ENCODE assay signal across 8 mouse cellular contexts in the genomic region with DNA sequence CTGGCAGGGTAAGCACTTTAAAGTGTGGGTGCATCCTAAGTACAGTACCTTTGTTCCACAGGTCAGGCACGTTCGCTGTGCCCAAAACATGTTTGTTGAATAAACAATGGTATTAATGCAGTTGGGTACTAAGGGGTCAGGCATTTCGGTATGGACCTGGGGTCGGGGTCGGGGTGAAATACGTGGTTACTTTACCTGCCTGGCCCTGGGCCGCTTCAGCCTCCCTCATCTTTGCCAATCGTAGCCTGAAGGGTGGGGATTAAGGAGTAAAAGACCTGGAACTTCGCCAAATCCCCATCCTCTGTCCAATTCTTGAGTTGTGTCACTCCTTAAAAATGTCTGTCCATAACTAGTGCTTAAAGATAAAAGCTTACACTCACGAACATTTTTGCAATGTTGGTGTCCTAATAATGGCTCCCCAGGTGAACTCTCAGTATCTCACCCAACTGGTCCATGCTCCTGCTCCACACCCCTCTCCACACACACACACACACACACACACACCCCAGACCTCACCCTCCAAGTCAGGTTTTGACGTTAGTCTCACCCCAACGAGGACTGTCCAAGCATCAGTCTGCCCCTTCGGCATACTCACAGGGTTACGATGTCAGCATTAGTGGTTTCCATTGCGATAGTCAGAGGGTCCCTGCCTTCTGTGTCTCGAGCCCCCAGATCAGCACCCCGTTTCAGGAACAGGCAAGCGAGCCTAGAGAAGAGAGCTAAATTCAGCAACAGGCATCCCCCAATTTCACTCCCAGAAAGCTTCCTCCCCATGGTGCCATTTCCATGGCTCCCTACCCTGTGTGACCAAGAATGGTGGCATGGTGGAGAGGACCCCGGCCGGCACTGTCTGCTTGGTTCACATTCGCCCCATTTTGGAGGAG. TPM values are rescaled to one million over a fixed set of nuclear protein-coding genes. Genes with fewer than 3 reads are reported as not detected.
DNase-seq lines count a peak whose midpoint lies in the region; ATAC-seq and TF ChIP-seq lines count a peak whose summit lies in the region.

No protein-coding gene starts in this region.

- no peak for TF ChIP-seq CTCF in thymus, adult 2 months (IDR thresholded peaks at IDR 0.05; ENCODE audit: borderline replicate concordance, control insufficient read depth, extremely low read depth, insufficient read depth, low read length, poor library complexity)

- peak overlapping the region; percentile 10; the same call in 1 of the 2 replicates for H3K27ac ChIP-seq in thymus, adult 2 months (ENCODE audit: control insufficient read depth, insufficient read depth, low read length)
- H3K27ac ChIP-seq in liver, embryonic 12.5 days, result peak overlapping the region; percentile 87; the same call in 1 of the 2 replicates

- peaks cover 91% of the 10 kb centered on the region for H3K4me1 ChIP-seq in erythroblast, embryonic 14.5 days (ENCODE audit: control insufficient read depth)
- H3K4me1 ChIP-seq in thymus, adult 2 months (replicated peaks; ENCODE audit: control insufficient read depth, insufficient read depth, low read length), result peaks cover 19% of the 10 kb centered on the region
- H3K4me1 ChIP-seq in liver, embryonic 12.5 days, result peaks cover 89% of the 10 kb centered on the region

- H3K4me3 ChIP-seq in erythroblast, embryonic 14.5 days (replicated peaks), result peak overlapping the region; percentile 66
- 0 out of 2 replicates have a peak overlapping the region, but pooled peaks have one; percentile 39 for H3K4me3 ChIP-seq in thymus, adult 2 months (ENCODE audit: control insufficient read depth, insufficient read depth, low read length)
- peak overlapping the region; percentile 65 for H3K4me3 ChIP-seq in liver, embryonic 12.5 days

- TF ChIP-seq POLR2A in thymus, adult 2 months (IDR thresholded peaks at IDR 0.05; ENCODE audit: control insufficient read depth, extremely low read depth, insufficient read depth, low read length, poor library complexity), result no peak

- H3K9me3 ChIP-seq in erythroblast, embryonic 14.5 days (ENCODE audit: control insufficient read depth, low read length), result no peaks in the 10 kb centered on the region
- H3K9me3 ChIP-seq in liver, embryonic 12.5 days (replicated peaks), result no peaks in the 10 kb centered on the region

- peak overlapping the region; percentile 73 for H3K9ac ChIP-seq in liver, embryonic 12.5 days

- peaks cover 13% of the 10 kb centered on the region for H3K27me3 ChIP-seq in erythroblast, embryonic 14.5 days (ENCODE audit: control insufficient read depth)
- no peaks in the 10 kb centered on the region for H3K27me3 ChIP-seq in thymus, adult 2 months (ENCODE audit: control insufficient read depth, insufficient read depth, low read length)
- H3K27me3 ChIP-seq in liver, embryonic 12.5 days (replicated peaks), result no peaks in the 10 kb centered on the region

- H3K36me3 ChIP-seq in erythroblast, embryonic 14.5 days (ENCODE audit: control insufficient read depth), result no peaks in the 10 kb centered on the region
- H3K36me3 ChIP-seq in thymus, adult 2 months (ENCODE audit: control insufficient read depth, insufficient read depth, low read length), result peaks cover 38% of the 10 kb centered on the region
- no peaks in the 10 kb centered on the region for H3K36me3 ChIP-seq in liver, embryonic 12.5 days

- H3K4me2 ChIP-seq in liver, embryonic 12.5 days, result peak overlapping the region; percentile 96

- DNase-seq in thymus, adult 2 months, result no peak
- no peak for DNase-seq in thymus, postnatal 0 days (ENCODE audit: low spot score)
- no peak for DNase-seq in cerebellum, adult 11 months
- DNase-seq in adrenal gland, adult 8-10 months, result no peak

- no peak for ATAC-seq in erythroblast, adult 5-6 weeks (replicated peaks; ENCODE audit: low FRiP score, poor library complexity, severe bottlenecking)
- no peak for ATAC-seq in liver, embryonic 12.5 days
- no peak for ATAC-seq in CD4-positive, CD25-positive, alpha-beta regulatory T cell, adult 4 months

- 89% methylated on average over 21 of the region's 21 CpGs for WGBS in thymus, adult 2 months
- WGBS in liver, embryonic 12.5 days (ENCODE audit: insufficient replicate concordance), result 70% methylated on average over 21 of the region's 21 CpGs

RNA-seq across cellular contexts. Expression of a gene that starts 0.8 kb away (rescaled TPM):
- 0.02 and 0.08 TPM in 2 replicates for polyA plus RNA-seq in erythroblast, embryonic 14.5 days (2012)
- 1.3 and 2.1 TPM in 2 replicates for total RNA-seq in erythroblast, adult 5-6 weeks (2015; ENCODE audit: low replicate concordance)
- total RNA-seq in erythroblast, adult 5-6 weeks (2017; ENCODE audit: low replicate concordance), result 0.42 and 0.77 TPM in 2 replicates
- 6.2 and 8.0 TPM in 2 replicates for polyA plus RNA-seq in thymus, adult 2 months (2012; rRNA removed)
- 1.7 and 2.3 TPM in 2 replicates for polyA plus RNA-seq in thymus, postnatal 0 days (2015; fragmentation: Nextera tagmentation; extraction: Ambion mirVana)
- polyA plus RNA-seq in liver, embryonic 12.5 days (2016; fragmentation: Nextera tagmentation; extraction: Ambion mirVana), result 1.3 TPM in 2 replicates
- polyA plus RNA-seq in CD4-positive, CD25-positive, alpha-beta regulatory T cell, adult 4 months (2017; shearing (Covaris generic)), result 1 to 10 TPM in 1 of 2 experiments, not detected in 1; 1.1 TPM
- total RNA-seq in adrenal gland, adult 8-10 months (2022), result 1 to 10 TPM; 4.3 to 6.2 (median 5.5) TPM

RNA-seq across cellular contexts. Expression of a gene that starts 4.2 kb away (rescaled TPM):
- not detected in 2 replicates for polyA plus RNA-seq in erythroblast, embryonic 14.5 days (2012)
- total RNA-seq in erythroblast, adult 5-6 weeks (2015; ENCODE audit: low replicate concordance), result not detected in 2 replicates
- total RNA-seq in erythroblast, adult 5-6 weeks (2017; ENCODE audit: low replicate concordance), result not detected in 2 replicates
- polyA plus RNA-seq in thymus, adult 2 months (2012; rRNA removed), result not detected in 2 replicates
- polyA plus RNA-seq in thymus, postnatal 0 days (2015; fragmentation: Nextera tagmentation; extraction: Ambion mirVana), result not detected in 2 replicates
- polyA plus RNA-seq in liver, embryonic 12.5 days (2016; fragmentation: Nextera tagmentation; extraction: Ambion mirVana), result not detected in 2 replicates
- not detected for polyA plus RNA-seq in CD4-positive, CD25-positive, alpha-beta regulatory T cell, adult 4 months (2017; shearing (Covaris generic))
- not detected for total RNA-seq in adrenal gland, adult 8-10 months (2022)

RNA-seq across cellular contexts. Expression of a gene that starts 13.3 kb away (rescaled TPM):
- 0.23 and 0.37 TPM in 2 replicates for polyA plus RNA-seq in erythroblast, embryonic 14.5 days (2012)
- total RNA-seq in erythroblast, adult 5-6 weeks (2015; ENCODE audit: low replicate concordance), result 9.0 and 15.7 TPM in 2 replicates
- total RNA-seq in erythroblast, adult 5-6 weeks (2017; ENCODE audit: low replicate concordance), result 12.1 and 16.1 TPM in 2 replicates
- polyA plus RNA-seq in thymus, adult 2 months (2012; rRNA removed), result 405 and 462 TPM in 2 replicates
- polyA plus RNA-seq in thymus, postnatal 0 days (2015; fragmentation: Nextera tagmentation; extraction: Ambion mirVana), result 150 and 176 TPM in 2 replicates
- polyA plus RNA-seq in liver, embryonic 12.5 days (2016; fragmentation: Nextera tagmentation; extraction: Ambion mirVana), result 7.6 and 8.1 TPM in 2 replicates
- polyA plus RNA-seq in CD4-positive, CD25-positive, alpha-beta regulatory T cell, adult 4 months (2017; shearing (Covaris generic)), result 100 to 1,000 TPM; 256 to 383 TPM
- 1 to 10 TPM in 2 of 4 experiments, under 1 TPM in 2; 0.31 to 1.9 (median 0.86) TPM for total RNA-seq in adrenal gland, adult 8-10 months (2022)

RNA-seq across cellular contexts. Expression of a gene that starts 18.8 kb away (rescaled TPM):
- 0.14 and 0.18 TPM in 2 replicates for polyA plus RNA-seq in erythroblast, embryonic 14.5 days (2012)
- 2.7 TPM in 1 of 2 replicates, not detected in the other for total RNA-seq in erythroblast, adult 5-6 weeks (2015; ENCODE audit: low replicate concordance)
- total RNA-seq in erythroblast, adult 5-6 weeks (2017; ENCODE audit: low replicate concordance), result 6.0 TPM in 1 of 2 replicates, not detected in the other
- polyA plus RNA-seq in thymus, adult 2 months (2012; rRNA removed), result 7.1 and 10.2 TPM in 2 replicates
- 19.8 and 26.0 TPM in 2 replicates for polyA plus RNA-seq in thymus, postnatal 0 days (2015; fragmentation: Nextera tagmentation; extraction: Ambion mirVana)
- 2.3 TPM in 2 replicates for polyA plus RNA-seq in liver, embryonic 12.5 days (2016; fragmentation: Nextera tagmentation; extraction: Ambion mirVana)
- 1 to 10 TPM; 1.6 to 2.0 TPM for polyA plus RNA-seq in CD4-positive, CD25-positive, alpha-beta regulatory T cell, adult 4 months (2017; shearing (Covaris generic))
- total RNA-seq in adrenal gland, adult 8-10 months (2022), result 1 to 10 TPM in 1 of 4 experiments, under 1 TPM in 3; 0.23 to 2.4 (median 0.71) TPM

RNA-seq across cellular contexts. Expression of a gene that starts 18.8 kb away (rescaled TPM):
- polyA plus RNA-seq in erythroblast, embryonic 14.5 days (2012), result 5.0 and 5.1 TPM in 2 replicates
- 3.5 and 3.8 TPM in 2 replicates for total RNA-seq in erythroblast, adult 5-6 weeks (2015; ENCODE audit: low replicate concordance)
- total RNA-seq in erythroblast, adult 5-6 weeks (2017; ENCODE audit: low replicate concordance), result 9.3 and 16.0 TPM in 2 replicates
- 85.3 and 90.7 TPM in 2 replicates for polyA plus RNA-seq in thymus, adult 2 months (2012; rRNA removed)
- 6.2 and 7.5 TPM in 2 replicates for polyA plus RNA-seq in thymus, postnatal 0 days (2015; fragmentation: Nextera tagmentation; extraction: Ambion mirVana)
- polyA plus RNA-seq in liver, embryonic 12.5 days (2016; fragmentation: Nextera tagmentation; extraction: Ambion mirVana), result 4.5 and 5.7 TPM in 2 replicates
- polyA plus RNA-seq in CD4-positive, CD25-positive, alpha-beta regulatory T cell, adult 4 months (2017; shearing (Covaris generic)), result 1 to 10 TPM; 8.3 to 9.1 TPM
- 10 to 100 TPM; 36.4 to 71.4 (median 51.5) TPM for total RNA-seq in adrenal gland, adult 8-10 months (2022)

Comparison
In these comparisons a context has a peak if more than half of its experiments do, and no peak if none do; other contexts are left out.
1. RNA of a gene that starts 13.3 kb away (polyA plus RNA-seq): 405 to 462 TPM in thymus, adult 2 months, 256 to 383 TPM in CD4-positive, CD25-positive, alpha-beta regulatory T cell, adult 4 months and 150 to 176 TPM in thymus, postnatal 0 days; 7.6 to 8.1 TPM in liver, embryonic 12.5 days and 0.23 to 0.37 TPM in erythroblast, embryonic 14.5 days; every median in the first group is over 10 times any median in the second.
2. Peak in every context shown above with its lines, with median percentiles within 50 percentile points of each other: H3K4me3 ChIP-seq.